Mouse (Mus musculus): ENCODE measurements at regions not wholly inside any gene's neighbourhood (a gene's known extent, or its start where the extent isn't known, plus 50 kb on each side); places are given as distances from the start of the nearest gene placed in this dataset.
A peak's percentile ranks its signal among the peaks of the same experiment; 100 is the strongest.

- H3K9ac ChIP-seq (ENCODE audit: low read depth, low read length): no peak overlapping the region
- DNase-seq (ENCODE audit: low spot score) (no peak), ATAC-seq (replicated peaks; ENCODE audit: low FRiP score, low read depth) (no peak)
- H3K27me3 ChIP-seq (ENCODE audit: insufficient read depth, low read length): no peaks in the 10 kb centered on the region
- no peak overlapping the region for H3K27ac ChIP-seq
- H3K36me3 ChIP-seq (ENCODE audit: insufficient read depth, low read length): no peaks in the 10 kb centered on the region
- H3K4me3 ChIP-seq (replicated peaks; ENCODE audit: low read depth, low read length): no peak overlapping the region
- H3K9me3 ChIP-seq (replicated peaks; ENCODE audit: low read length): no peaks in the 10 kb centered on the region
- no peak for TF ChIP-seq CTCF (IDR thresholded peaks at IDR 0.05; ENCODE audit: low read depth)
- H3K4me2 ChIP-seq (ENCODE audit: low read length): no peak overlapping the region
- H3K4me1 ChIP-seq (replicated peaks; ENCODE audit: insufficient read depth, low read length): no peaks in the 10 kb centered on the region
- WGBS: 58% methylated on average over 2 of the region's 2 CpGs
These were observed 198.3 kb upstream of the Gm11114 start for GRCm38 (mm10) chr9:85114234-85114633.

GRCm38 (mm10) chr9:85120061-85120460 lies 192.5 kb upstream of the Gm11114 start:
- H3K4me3 ChIP-seq (replicated peaks; ENCODE audit: low read depth, low read length): no peak overlapping the region
- no peak overlapping the region for H3K4me2 ChIP-seq (ENCODE audit: low read length)
- no peak for TF ChIP-seq CTCF (IDR thresholded peaks at IDR 0.05; ENCODE audit: low read depth)
- no peaks in the 10 kb centered on the region for H3K9me3 ChIP-seq (replicated peaks; ENCODE audit: low read length)
- 61% methylated on average over 1 of the region's 1 CpGs for WGBS
- ATAC-seq (replicated peaks; ENCODE audit: low FRiP score, low read depth) (no peak), DNase-seq (ENCODE audit: low spot score) (no peak)
- no peak overlapping the region for H3K27ac ChIP-seq
- H3K36me3 ChIP-seq (ENCODE audit: insufficient read depth, low read length): no peaks in the 10 kb centered on the region
- H3K9ac ChIP-seq (ENCODE audit: low read depth, low read length): no peak overlapping the region
- no peaks in the 10 kb centered on the region for H3K27me3 ChIP-seq (ENCODE audit: insufficient read depth, low read length)
- H3K4me1 ChIP-seq (replicated peaks; ENCODE audit: insufficient read depth, low read length): no peaks in the 10 kb centered on the region

GRCm38 (mm10) chr9:85121059-85121458 lies 191.5 kb upstream of the Gm11114 start:
- no peaks in the 10 kb centered on the region for H3K36me3 ChIP-seq (ENCODE audit: insufficient read depth, low read length)
- DNase-seq (ENCODE audit: low spot score): no peak

DNA sequence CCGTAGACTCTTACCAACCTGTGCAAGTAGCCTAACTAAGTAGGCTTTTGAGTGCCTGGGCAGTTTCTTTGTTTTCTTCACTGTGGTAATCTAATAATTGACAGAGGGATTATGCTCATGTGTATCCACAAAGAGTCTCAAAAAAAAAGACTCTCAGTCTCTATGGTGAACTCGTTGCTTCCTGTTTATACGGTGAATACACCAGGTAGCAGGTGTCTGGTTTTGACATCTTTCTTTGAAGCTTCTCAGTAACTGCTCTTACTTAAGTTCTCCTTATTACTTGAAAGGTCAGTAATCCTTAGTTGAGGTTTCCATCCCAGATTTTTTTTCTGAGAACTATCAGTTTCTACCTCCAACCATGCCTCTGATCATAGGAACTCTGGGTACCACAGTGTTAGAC lies 188.9 kb upstream of the Gm11114 start:
- no peak for DNase-seq (ENCODE audit: low spot score)
- Histone ChIP-seq H3K4me3 (replicated peaks; ENCODE audit: low read depth, low read length) (no peak overlapping the region), H3K4me1 (replicated peaks; ENCODE audit: insufficient read depth, low read length) (no peaks in the 10 kb centered on the region), H3K36me3 (ENCODE audit: insufficient read depth, low read length) (no peaks in the 10 kb centered on the region), H3K9me3 (replicated peaks; ENCODE audit: low read length) (no peaks in the 10 kb centered on the region), H3K27ac (no peak overlapping the region), H3K27me3 (ENCODE audit: insufficient read depth, low read length) (no peaks in the 10 kb centered on the region), H3K9ac (ENCODE audit: low read depth, low read length) (no peak overlapping the region), H3K4me2 (ENCODE audit: low read length) (no peak overlapping the region)
- 82% methylated on average over 3 of the region's 3 CpGs for WGBS
- no peak for ATAC-seq (replicated peaks; ENCODE audit: low FRiP score, low read depth)
- TF ChIP-seq CTCF (IDR thresholded peaks at IDR 0.05; ENCODE audit: low read depth): no peak

More at GRCm38 (mm10) chr9:85121059-85121458, 191.5 kb upstream of the Gm11114 start:
- no peaks in the 10 kb centered on the region for H3K4me1 ChIP-seq (replicated peaks; ENCODE audit: insufficient read depth, low read length)
- no peak for TF ChIP-seq CTCF (IDR thresholded peaks at IDR 0.05; ENCODE audit: low read depth)
- no peak for ATAC-seq (replicated peaks; ENCODE audit: low FRiP score, low read depth)
- no peak overlapping the region for H3K4me2 ChIP-seq (ENCODE audit: low read length)
- H3K9me3 ChIP-seq (replicated peaks; ENCODE audit: low read length): no peaks in the 10 kb centered on the region
- no peak overlapping the region for H3K4me3 ChIP-seq (replicated peaks; ENCODE audit: low read depth, low read length)
- no peak overlapping the region for H3K9ac ChIP-seq (ENCODE audit: low read depth, low read length)
- H3K27me3 ChIP-seq (ENCODE audit: insufficient read depth, low read length): no peaks in the 10 kb centered on the region
- H3K27ac ChIP-seq: no peak overlapping the region

- WGBS: 50% methylated on average over 4 of the region's 4 CpGs
- no peak for ATAC-seq (replicated peaks; ENCODE audit: low FRiP score, low read depth)
- Histone ChIP-seq H3K4me1 (replicated peaks; ENCODE audit: insufficient read depth, low read length) (no peaks in the 10 kb centered on the region), H3K27me3 (ENCODE audit: insufficient read depth, low read length) (no peaks in the 10 kb centered on the region), H3K9me3 (replicated peaks; ENCODE audit: low read length) (no peaks in the 10 kb centered on the region), H3K4me3 (replicated peaks; ENCODE audit: low read depth, low read length) (no peak overlapping the region), H3K36me3 (ENCODE audit: insufficient read depth, low read length) (no peaks in the 10 kb centered on the region), H3K9ac (ENCODE audit: low read depth, low read length) (no peak overlapping the region), H3K4me2 (ENCODE audit: low read length) (no peak overlapping the region), H3K27ac (no peak overlapping the region)
- DNase-seq (ENCODE audit: low spot score): no peak
- no peak for TF ChIP-seq CTCF (IDR thresholded peaks at IDR 0.05; ENCODE audit: low read depth)
These were observed 186.8 kb upstream of the Gm11114 start for GRCm38 (mm10) chr9:85125775-85126174.

- Histone ChIP-seq H3K9me3 (replicated peaks; ENCODE audit: low read length) (no peaks in the 10 kb centered on the region), H3K4me2 (ENCODE audit: low read length) (no peak overlapping the region), H3K36me3 (ENCODE audit: insufficient read depth, low read length) (no peaks in the 10 kb centered on the region), H3K4me1 (replicated peaks; ENCODE audit: insufficient read depth, low read length) (no peaks in the 10 kb centered on the region), H3K9ac (ENCODE audit: low read depth, low read length) (no peak overlapping the region), H3K4me3 (replicated peaks; ENCODE audit: low read depth, low read length) (no peak overlapping the region), H3K27me3 (ENCODE audit: insufficient read depth, low read length) (no peaks in the 10 kb centered on the region), H3K27ac (no peak overlapping the region)
- TF ChIP-seq CTCF (IDR thresholded peaks at IDR 0.05; ENCODE audit: low read depth): no peak
- ATAC-seq (replicated peaks; ENCODE audit: low FRiP score, low read depth) (no peak), DNase-seq (ENCODE audit: low spot score) (no peak)
- WGBS: 77% methylated on average over 6 of the region's 6 CpGs
These were observed 186.0 kb upstream of the Gm11114 start for GRCm38 (mm10) chr9:85126541-85126940.

- DNase-seq (ENCODE audit: low spot score): peak; percentile 64
- 63% methylated on average over 4 of the region's 4 CpGs for WGBS
These were observed 185.5 kb upstream of the Gm11114 start for GRCm38 (mm10) chr9:85127107-85127506.

More at GRCm38 (mm10) chr9:85127107-85127506, 185.5 kb upstream of the Gm11114 start:
- Histone ChIP-seq H3K27ac (no peak overlapping the region), H3K4me1 (replicated peaks; ENCODE audit: insufficient read depth, low read length) (no peaks in the 10 kb centered on the region), H3K4me3 (replicated peaks; ENCODE audit: low read depth, low read length) (no peak overlapping the region), H3K27me3 (ENCODE audit: insufficient read depth, low read length) (no peaks in the 10 kb centered on the region), H3K4me2 (ENCODE audit: low read length) (no peak overlapping the region), H3K9me3 (replicated peaks; ENCODE audit: low read length) (no peaks in the 10 kb centered on the region), H3K36me3 (ENCODE audit: insufficient read depth, low read length) (no peaks in the 10 kb centered on the region), H3K9ac (ENCODE audit: low read depth, low read length) (no peak overlapping the region)
- no peak for TF ChIP-seq CTCF (IDR thresholded peaks at IDR 0.05; ENCODE audit: low read depth)
- no peak; the same call in 1 of the 2 replicates for ATAC-seq (replicated peaks; ENCODE audit: low FRiP score, low read depth)

Data from kidney, postnatal 0 days (tissue).